Mouse (Mus musculus) thymus, adult 2 months (tissue): ENCODE data around the gene Sufu.

ENCODE experiments used
- CTCF ChIP-seq: fragments of 200-500 bp; IDR thresholded peaks from 2 replicates; pipeline ENCODE4 v1.5.1; 2012; ENCODE audit warnings: mild to moderate bottlenecking, control low read depth, low read length, moderate library complexity, borderline replicate concordance; ENCODE audit not compliant: control insufficient read depth, poor library complexity, insufficient read depth; ENCODE audit errors: extremely low read depth
- POLR2A ChIP-seq: fragments of 200-500 bp; IDR thresholded peaks from 2 replicates; pipeline ENCODE4 v1.6.1; 2012; ENCODE audit warnings: mild to moderate bottlenecking, low read length, control low read depth, moderate library complexity; ENCODE audit not compliant: control insufficient read depth, poor library complexity, insufficient read depth; ENCODE audit errors: extremely low read depth

DNA sequence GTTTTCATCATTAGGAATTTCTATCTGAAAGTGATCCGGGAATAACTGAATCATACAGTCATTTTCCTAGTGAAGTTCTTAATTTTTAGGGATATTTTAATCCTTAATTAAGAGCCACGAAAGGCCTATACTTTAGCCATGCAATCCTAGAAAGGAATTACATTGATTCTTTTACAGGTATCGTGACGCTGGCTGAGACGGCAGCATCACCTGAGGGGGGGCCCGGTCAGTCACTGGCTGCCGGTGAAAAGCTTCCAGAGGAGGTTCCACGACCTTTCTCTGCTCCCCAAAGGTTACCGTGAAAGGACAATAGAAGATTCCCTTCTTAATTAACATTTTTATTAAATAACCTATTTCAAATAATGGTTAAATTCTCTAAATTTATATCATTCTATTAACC lies 140.7 kb downstream of the Sufu start:
- TF ChIP-seq CTCF (no peak), POLR2A (no peak)
